Mouse (Mus musculus) left cerebral cortex, postnatal 36 days (tissue): ENCODE data around the gene Gm49354. TPM values are rescaled to one million over a fixed set of nuclear protein-coding genes. Genes with fewer than 3 reads are reported as not detected.
"Not testable (repeated sequence)": the region's sequence is repeated elsewhere in the genome, so short reads cannot be mapped to it uniquely, and the experiment has no call there.

Experiments used
- DNase-seq, 2 experiments: peaks; one replicate each; pipeline ENCODE4 v3.0.0; 2021 to 2022; ENCODE audit warnings: low spot score in 2 of 2, mixed read lengths in 1 of 2
- intact Hi-C: fragments of 180-260 bp; cut with DNase I; formaldehyde crosslinking; loops from one replicate; pipeline ENCODE4 v1.15.1; 2025
- total RNA-seq, 2 experiments: library from RNA; stranded (reverse); gene quantifications; 2 replicates each; pipeline ENCODE4 v1.2.3; 2021

The Gm49354 gene
- total RNA-seq, 2 experiments from 2014 or later, result not detected

DNA sequence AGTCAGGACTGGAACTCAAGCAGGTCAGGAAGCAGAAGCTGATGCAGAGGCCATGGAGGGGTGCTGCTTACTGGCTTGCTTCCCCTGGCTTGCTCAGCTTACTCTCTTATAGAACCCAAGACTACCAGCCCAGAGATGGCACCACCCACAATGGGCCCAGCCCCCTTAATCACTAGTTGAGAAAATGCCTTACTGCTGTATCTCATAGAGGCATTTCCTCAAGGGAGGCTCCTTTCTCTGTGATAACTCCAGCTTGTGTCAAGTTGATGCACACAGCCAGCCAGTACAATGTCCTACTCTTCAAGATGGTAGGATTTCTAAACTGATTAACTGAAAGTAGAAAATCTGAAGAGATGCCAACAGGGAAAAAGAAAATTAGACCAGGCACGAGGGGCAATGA lies 60.0 kb downstream of the Gm49354 start:
- DNase-seq, intact Hi-C loops: not testable (repeated sequence)

DNA sequence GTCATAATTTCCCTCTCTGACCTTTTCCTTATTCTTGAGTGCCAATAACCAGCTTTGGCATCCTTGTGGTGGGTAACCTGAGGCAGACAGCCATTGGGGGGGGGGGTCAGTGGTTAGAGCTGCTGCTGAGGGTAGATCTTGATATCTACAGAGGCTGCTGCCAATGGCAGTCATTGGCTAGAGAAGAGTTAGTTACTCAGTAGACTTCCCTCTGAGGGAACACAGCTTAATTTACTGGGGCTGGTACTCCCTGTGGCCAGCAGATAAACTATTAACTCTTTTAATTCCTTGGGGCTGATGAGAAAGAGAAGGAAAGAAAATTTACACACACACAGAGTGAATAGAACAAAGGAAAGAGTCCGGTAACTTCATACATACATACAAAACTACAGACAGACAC lies 62.6 kb downstream of the Gm49354 start:
- no peak for DNase-seq
- intact Hi-C loops, result no loop called here

DNA sequence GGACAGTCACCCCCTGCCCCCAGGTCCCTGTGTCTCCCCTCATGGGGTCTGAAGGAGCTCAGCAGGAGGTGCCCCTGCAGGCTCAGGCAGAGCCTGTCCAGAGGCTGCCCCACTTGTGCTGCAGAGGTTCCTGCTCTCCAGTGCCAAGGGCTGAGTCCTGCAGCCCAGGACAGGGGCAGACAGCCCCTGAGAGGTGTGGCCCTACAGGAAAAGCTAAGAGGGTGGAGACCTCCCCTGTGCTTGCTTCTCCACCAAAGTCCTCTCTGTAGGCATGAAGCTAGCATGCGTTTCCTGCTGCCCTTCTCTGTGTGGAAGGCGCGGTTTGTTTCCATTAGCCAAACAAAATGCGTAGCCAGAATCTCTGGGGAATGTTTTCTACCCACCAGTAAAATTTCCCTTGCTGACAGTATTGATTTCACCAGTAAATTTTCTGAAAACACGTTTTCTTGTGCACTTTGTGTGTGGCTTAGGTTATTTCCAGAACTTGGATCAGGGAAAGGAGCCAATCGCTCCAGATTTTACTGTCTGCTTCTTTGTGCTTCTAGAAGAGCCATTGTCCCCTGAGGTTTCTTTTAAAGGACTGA lies 63.1 kb downstream of the Gm49354 start:
- intact Hi-C loops, DNase-seq: not testable (repeated sequence)

DNA sequence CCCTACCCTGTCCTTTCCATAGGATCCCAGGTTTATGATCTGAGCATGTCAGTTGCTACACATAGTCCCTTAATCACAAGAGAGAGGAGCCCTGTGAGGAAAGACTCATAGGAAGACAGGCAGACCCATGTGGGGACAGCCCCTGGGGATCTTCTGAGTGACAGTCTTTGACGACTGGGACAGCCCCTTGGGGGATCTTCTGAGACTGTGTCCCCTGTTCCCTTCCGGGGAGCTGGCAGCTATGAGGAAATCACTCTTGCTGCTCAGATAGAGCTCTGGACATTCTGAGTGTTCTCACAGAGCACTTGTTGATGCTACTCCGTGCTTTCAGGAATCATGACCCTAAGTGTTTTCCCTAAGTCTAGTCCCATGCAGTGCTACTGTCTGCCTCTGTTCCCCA lies 68.3 kb downstream of the Gm49354 start:
- intact Hi-C loops, result no loop called here
- DNase-seq, result no peak

DNA sequence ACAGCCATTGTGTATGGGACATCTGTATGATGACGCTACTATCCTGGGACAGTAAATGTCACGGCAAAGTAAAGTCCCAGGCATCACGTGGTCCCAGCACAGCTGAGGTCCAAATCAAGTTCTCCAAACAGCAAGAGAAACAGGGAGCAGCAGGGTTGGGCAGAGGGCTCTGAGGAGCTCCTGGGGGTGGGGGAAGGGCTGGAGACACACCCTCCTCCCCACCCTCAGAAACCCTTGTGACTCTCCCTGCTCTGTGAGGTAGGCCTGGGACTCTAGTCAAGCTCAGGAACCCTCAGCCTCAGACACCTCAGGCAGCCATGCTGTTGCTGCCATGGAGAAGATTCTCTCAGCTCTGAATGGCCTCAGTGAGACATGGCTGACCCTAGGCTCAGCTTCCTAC lies 70.1 kb downstream of the Gm49354 start, which contains the start of gene Spata31d1b:
Spata31d1b (plus strand) TSS at position 301 of the 400 bp plus-strand sequence.
- DNase-seq, intact Hi-C loops: not testable (repeated sequence)

DNA sequence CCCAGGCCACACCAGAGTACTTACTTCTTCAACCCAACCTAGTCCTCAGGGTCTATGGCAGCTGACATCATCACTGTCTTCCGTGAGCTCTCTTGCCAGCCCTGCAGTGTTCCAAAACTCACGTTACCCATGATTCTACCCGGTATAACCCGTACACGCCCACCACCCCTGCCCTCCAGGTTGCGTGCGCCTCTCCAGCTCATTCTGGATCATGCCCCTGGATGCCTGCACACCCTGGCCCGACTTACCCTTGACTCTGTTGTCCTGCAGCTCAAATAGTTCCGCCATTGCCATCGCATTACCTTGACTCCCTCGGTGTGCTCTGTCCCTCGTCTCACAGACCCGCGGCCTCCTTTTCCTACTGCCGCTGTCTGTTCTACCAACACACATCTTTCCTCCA lies 71.8 kb downstream of the Gm49354 start, which contains the start of gene Spata31d1a:
Spata31d1a (minus strand) TSS at position 101 of the 400 bp plus-strand sequence.
- no peak for DNase-seq
- intact Hi-C loops, result no loop called here

Other genes with a start within 250 kb of the Gm49354 start
- gene Agtpbp1, start 197.0 kb downstream of the Gm49354 start, total RNA-seq, result 100 to 1,000 TPM; 340 to 342 TPM
- 10 to 100 TPM; 81.2 to 93.5 TPM for gene Naa35, start 197.0 kb downstream of the Gm49354 start, total RNA-seq
- 10 to 100 TPM; 17.2 to 20.5 TPM for gene Golm1, start 106.4 kb downstream of the Gm49354 start, total RNA-seq
- gene 4921517D22Rik, start 88.1 kb downstream of the Gm49354 start, total RNA-seq, result not detected
- under 1 TPM; 0.12 to 0.25 TPM for gene Spata31d1a, start 71.9 kb downstream of the Gm49354 start, total RNA-seq
- not detected for gene Spata31d1b, start 70.0 kb downstream of the Gm49354 start, total RNA-seq
- gene Spata31d1d, start 50.5 kb downstream of the Gm49354 start, total RNA-seq, result not detected
- 1 to 10 TPM in 1 of 2 experiments, under 1 TPM in 1; 0.86 to 1.3 TPM for gene 1700014D04Rik, start 35.5 kb downstream of the Gm49354 start, total RNA-seq
- 100 to 1,000 TPM; 146 to 158 TPM for gene Isca1, start 12.4 kb downstream of the Gm49354 start, total RNA-seq
- gene Tut7, start 40.9 kb upstream of the Gm49354 start, total RNA-seq, result 10 to 100 TPM; 56.0 to 66.8 TPM